Mouse (Mus musculus): Measurements from ENCODE around the gene Celsr1.
A peak's percentile ranks its signal among the peaks of the same experiment; 100 is the strongest.

DNA sequence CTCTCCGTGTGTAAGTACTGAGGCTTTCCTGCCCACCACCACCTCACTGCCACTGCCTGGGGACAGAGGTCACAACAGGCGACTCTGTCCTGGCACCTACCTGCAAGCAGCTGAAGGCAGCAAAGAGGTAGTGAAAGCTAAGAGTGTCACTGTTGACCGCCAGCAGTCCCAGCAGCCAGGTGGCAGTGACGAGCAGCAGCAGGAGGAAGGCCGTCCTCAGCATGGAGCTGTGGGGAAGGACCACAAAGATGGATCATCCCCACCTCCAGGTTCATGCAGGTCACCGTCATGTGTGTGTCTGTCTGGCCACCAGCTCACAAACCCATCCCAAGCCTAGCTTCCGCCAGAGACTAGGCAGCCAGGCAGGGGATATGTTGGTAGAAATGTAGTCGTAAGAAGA lies 129.8 kb downstream of the Celsr1 start:
- TF ChIP-seq CTCF (IDR thresholded peaks at IDR 0.05) (peak; percentile 62), POLR2A (IDR thresholded peaks at IDR 0.05; ENCODE audit: insufficient read depth, low read depth, low read length) (no peak)

Measured in heart, adult 2 months (tissue).